Mouse (Mus musculus): Measurements from ENCODE around the gene Snrpd2. TPM values are rescaled to one million over a fixed set of nuclear protein-coding genes. Genes with fewer than 3 reads are reported as not detected.

The Snrpd2 gene
- 96.9 and 103 TPM in 2 replicates for polyA plus RNA-seq (2015; fragmentation: Nextera tagmentation; extraction: Ambion mirVana)

DNA sequence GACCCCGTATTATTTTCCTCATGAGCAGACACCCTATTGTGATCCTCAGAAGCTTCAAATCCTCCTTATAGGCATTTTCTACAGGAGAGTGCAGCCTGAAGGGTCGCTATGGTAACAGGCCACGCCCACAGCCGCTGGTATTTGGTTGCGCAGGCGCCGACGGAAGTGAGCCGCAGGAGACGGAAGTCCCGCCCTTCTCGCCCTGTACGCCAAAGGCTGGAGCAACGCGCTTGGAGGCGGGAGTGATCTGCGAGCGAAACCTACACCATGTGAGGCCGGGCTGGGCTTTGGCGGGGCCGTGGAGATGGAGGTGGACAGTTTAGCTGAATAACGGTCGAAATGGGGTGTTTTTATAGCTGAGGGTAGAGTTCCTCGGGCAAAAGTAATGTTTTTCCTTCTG is at the start of gene Snrpd2:
TSS of gene Snrpd2 (plus strand) at position 97 of the 400 bp plus-strand sequence.
- Histone ChIP-seq H3K4me1 (replicated peaks; ENCODE audit: control insufficient read depth, insufficient read depth) (peaks cover 2% of the 10 kb centered on the region; the same call in 1 of the 2 replicates), H3K27me3 (ENCODE audit: control insufficient read depth, insufficient read depth, low read length) (no peaks in the 10 kb centered on the region), H3K27ac (replicated peaks) (peak within 1 kb of the TSS; percentile 79), H3K9ac (ENCODE audit: low read length) (peak within 1 kb of the TSS; percentile 56), H3K4me3 (ENCODE audit: low read depth, low read length) (peak within 1 kb of the TSS; percentile 52), H3K9me3 (ENCODE audit: control insufficient read depth, low read length) (no peaks in the 10 kb centered on the region), H3K4me2 (replicated peaks; ENCODE audit: low read depth) (peak within 1 kb of the TSS; percentile 79), H3K36me3 (ENCODE audit: control insufficient read depth, insufficient read depth, low read length) (no peaks in the 10 kb centered on the region)
- ATAC-seq (ENCODE audit: low FRiP score, low TSS enrichment) (peak; percentile 94), DNase-seq (ENCODE audit: low spot score) (peak; percentile 98)
- TF ChIP-seq EP300 (optimal IDR thresholded peaks at IDR 0.05) (no peak), CTCF (IDR thresholded peaks at IDR 0.05; ENCODE audit: low read depth) (no peak)
- WGBS: under 1% methylated on average over 24 of the region's 24 CpGs

DNA sequence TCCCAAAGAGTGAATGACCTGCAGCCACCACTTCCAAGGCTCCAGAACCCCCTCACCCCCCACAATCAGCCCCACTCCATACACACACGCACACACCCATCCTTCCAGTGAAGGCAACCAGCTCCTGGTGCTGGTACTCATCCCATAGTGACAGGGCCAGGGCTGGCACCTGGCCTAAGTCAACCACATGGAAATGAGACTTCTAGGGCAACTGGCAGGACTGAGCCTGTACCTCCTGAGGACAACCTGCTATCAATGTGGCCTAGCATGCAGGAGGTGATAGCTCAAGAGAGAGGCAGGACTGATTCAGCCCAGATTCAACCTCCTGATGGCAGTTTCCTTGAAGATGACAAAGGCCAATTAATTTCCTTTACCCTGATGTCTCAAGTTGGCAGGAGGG is 49.2 kb upstream of the Snrpd2 start:
- ATAC-seq (ENCODE audit: low FRiP score, low TSS enrichment): no peak
- no peaks in the 10 kb centered on the region for H3K9me3 ChIP-seq (ENCODE audit: control insufficient read depth, low read length)
- peaks cover 5% of the 10 kb centered on the region; the same call in 1 of the 2 replicates for H3K36me3 ChIP-seq (ENCODE audit: control insufficient read depth, insufficient read depth, low read length)
- H3K4me2 ChIP-seq (replicated peaks; ENCODE audit: low read depth): no peak overlapping the region
- no peaks in the 10 kb centered on the region for H3K27me3 ChIP-seq (ENCODE audit: control insufficient read depth, insufficient read depth, low read length)
- TF ChIP-seq EP300 (optimal IDR thresholded peaks at IDR 0.05) (no peak), CTCF (IDR thresholded peaks at IDR 0.05; ENCODE audit: low read depth) (no peak)
- no peak overlapping the region for H3K4me3 ChIP-seq (ENCODE audit: low read depth, low read length)
- no peak for DNase-seq (ENCODE audit: low spot score)
- no peak overlapping the region for H3K9ac ChIP-seq (ENCODE audit: low read length)
- H3K27ac ChIP-seq (replicated peaks): no peak overlapping the region
- H3K4me1 ChIP-seq (replicated peaks; ENCODE audit: control insufficient read depth, insufficient read depth): peaks cover 7% of the 10 kb centered on the region; the same call in 1 of the 2 replicates
- 75% methylated on average over 1 of the region's 1 CpGs for WGBS

DNA sequence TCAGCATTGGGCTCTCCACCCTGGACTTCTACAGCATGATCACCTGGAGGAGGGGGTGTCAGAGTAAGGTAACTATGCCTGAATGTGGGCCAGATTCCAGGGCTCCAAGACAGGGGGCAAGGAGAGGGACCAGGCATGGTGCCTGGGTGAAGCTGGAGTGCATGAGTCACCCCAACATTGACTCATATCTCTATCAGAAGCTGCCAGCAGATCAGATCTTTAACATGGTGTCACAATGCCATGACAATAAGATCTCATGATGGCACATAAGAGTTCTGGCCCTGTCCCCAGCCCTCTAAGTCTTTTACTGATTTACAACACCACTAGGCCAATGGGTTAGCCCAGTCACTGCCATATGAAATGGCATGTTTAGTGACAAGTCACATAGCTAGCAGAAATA is 45.8 kb upstream of the Snrpd2 start:
- no peak overlapping the region for H3K9ac ChIP-seq (ENCODE audit: low read length)
- no peak for ATAC-seq (ENCODE audit: low FRiP score, low TSS enrichment)
- no peak overlapping the region for H3K4me2 ChIP-seq (replicated peaks; ENCODE audit: low read depth)
- TF ChIP-seq EP300 (optimal IDR thresholded peaks at IDR 0.05) (no peak), CTCF (IDR thresholded peaks at IDR 0.05; ENCODE audit: low read depth) (no peak)
- H3K9me3 ChIP-seq (ENCODE audit: control insufficient read depth, low read length): no peaks in the 10 kb centered on the region
- no peaks in the 10 kb centered on the region for H3K27me3 ChIP-seq (ENCODE audit: control insufficient read depth, insufficient read depth, low read length)
- H3K4me3 ChIP-seq (ENCODE audit: low read depth, low read length): no peak overlapping the region
- H3K4me1 ChIP-seq (replicated peaks; ENCODE audit: control insufficient read depth, insufficient read depth): no peaks in the 10 kb centered on the region
- H3K36me3 ChIP-seq (ENCODE audit: control insufficient read depth, insufficient read depth, low read length): no peaks in the 10 kb centered on the region
- DNase-seq (ENCODE audit: low spot score): no peak
- no peak overlapping the region for H3K27ac ChIP-seq (replicated peaks)

DNA sequence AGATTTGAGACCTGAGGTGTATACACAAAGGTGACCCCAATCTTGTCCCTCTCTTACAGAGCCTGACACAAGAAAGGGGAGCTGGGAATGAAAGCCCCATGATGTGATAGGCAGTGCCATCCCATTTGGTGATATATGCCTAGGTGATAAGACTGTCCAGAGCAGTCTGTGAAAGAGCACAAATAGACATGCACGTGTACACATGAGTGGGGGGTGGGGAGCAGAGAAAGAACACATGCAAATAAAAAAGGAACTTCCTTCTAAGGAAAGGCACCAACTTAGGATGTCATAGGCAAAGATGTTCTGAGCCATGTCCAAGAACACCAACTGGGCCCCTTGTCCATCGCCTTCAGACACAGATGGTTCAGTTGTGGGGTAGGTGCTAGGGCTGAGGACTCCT is 45.0 kb upstream of the Snrpd2 start:
- no peak overlapping the region for H3K9ac ChIP-seq (ENCODE audit: low read length)
- WGBS: 77% methylated on average over 2 of the region's 2 CpGs
- H3K4me2 ChIP-seq (replicated peaks; ENCODE audit: low read depth): no peak overlapping the region
- H3K27me3 ChIP-seq (ENCODE audit: control insufficient read depth, insufficient read depth, low read length): no peaks in the 10 kb centered on the region
- no peak overlapping the region for H3K27ac ChIP-seq (replicated peaks)
- no peaks in the 10 kb centered on the region for H3K4me1 ChIP-seq (replicated peaks; ENCODE audit: control insufficient read depth, insufficient read depth)
- TF ChIP-seq EP300 (optimal IDR thresholded peaks at IDR 0.05) (no peak), CTCF (IDR thresholded peaks at IDR 0.05; ENCODE audit: low read depth) (no peak)
- no peak overlapping the region for H3K4me3 ChIP-seq (ENCODE audit: low read depth, low read length)
- no peaks in the 10 kb centered on the region for H3K36me3 ChIP-seq (ENCODE audit: control insufficient read depth, insufficient read depth, low read length)
- no peak for ATAC-seq (ENCODE audit: low FRiP score, low TSS enrichment)
- no peaks in the 10 kb centered on the region for H3K9me3 ChIP-seq (ENCODE audit: control insufficient read depth, low read length)
- DNase-seq (ENCODE audit: low spot score): no peak

DNA sequence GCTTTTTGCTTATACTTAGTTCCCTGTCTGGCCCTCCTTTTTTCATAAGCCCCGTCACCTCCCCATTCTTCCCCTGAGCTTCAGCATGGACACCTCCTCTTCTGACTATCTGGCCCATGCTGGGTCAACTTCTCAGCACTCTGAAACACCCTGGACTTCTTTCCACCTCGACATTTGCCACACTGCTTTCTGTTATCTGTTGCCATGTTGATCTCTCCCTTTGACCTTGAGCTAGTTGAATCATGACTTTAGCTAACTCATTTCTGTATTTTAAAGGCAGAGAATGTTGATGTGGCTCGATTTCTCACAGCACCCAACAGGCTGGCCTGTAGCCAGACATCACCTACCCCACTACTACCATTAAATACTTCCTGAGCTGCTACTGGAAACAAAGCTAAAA is 42.1 kb upstream of the Snrpd2 start:
- no peak overlapping the region for H3K4me3 ChIP-seq (ENCODE audit: low read depth, low read length)
- H3K4me2 ChIP-seq (replicated peaks; ENCODE audit: low read depth): no peak overlapping the region
- whole genome bisulfite sequencing: 44% methylated on average over 3 of the region's 3 CpGs

DNA sequence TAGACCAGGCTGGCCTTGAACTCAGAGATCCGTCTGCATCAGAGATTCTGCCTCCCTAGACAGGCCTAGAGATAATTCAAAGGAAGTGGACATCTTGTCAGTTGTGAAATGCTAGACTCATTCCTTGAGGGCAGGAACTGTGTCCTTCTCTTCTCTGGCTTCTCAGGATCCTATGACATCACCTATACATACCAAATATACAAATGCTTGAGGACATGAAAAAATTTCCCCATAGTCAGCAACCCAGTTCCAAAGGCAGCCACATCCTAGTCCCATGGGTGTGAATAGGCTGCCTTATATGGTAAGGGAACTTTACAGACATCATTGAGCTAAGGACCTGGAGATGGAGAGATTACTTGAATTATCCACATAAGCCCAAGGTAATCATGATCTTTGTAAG is 40.0 kb upstream of the Snrpd2 start:
- Histone ChIP-seq H3K9ac (ENCODE audit: low read length) (no peak overlapping the region), H3K4me1 (replicated peaks; ENCODE audit: control insufficient read depth, insufficient read depth) (no peaks in the 10 kb centered on the region), H3K27ac (replicated peaks) (no peak overlapping the region), H3K4me3 (ENCODE audit: low read depth, low read length) (no peak overlapping the region), H3K9me3 (ENCODE audit: control insufficient read depth, low read length) (no peaks in the 10 kb centered on the region), H3K27me3 (ENCODE audit: control insufficient read depth, insufficient read depth, low read length) (no peaks in the 10 kb centered on the region), H3K36me3 (ENCODE audit: control insufficient read depth, insufficient read depth, low read length) (no peaks in the 10 kb centered on the region), H3K4me2 (replicated peaks; ENCODE audit: low read depth) (no peak overlapping the region)
- TF ChIP-seq CTCF (IDR thresholded peaks at IDR 0.05; ENCODE audit: low read depth): no peak
- TF ChIP-seq EP300 (optimal IDR thresholded peaks at IDR 0.05): no peak
- WGBS: 90% methylated on average over 1 of the region's 1 CpGs
- 0 out of 2 replicates have a peak, but pooled peaks have one; percentile 19 for ATAC-seq (ENCODE audit: low FRiP score, low TSS enrichment)
- DNase-seq (ENCODE audit: low spot score): no peak

More for the DNA sequence above, 42.1 kb upstream of the Snrpd2 start:
- H3K9me3 ChIP-seq (ENCODE audit: control insufficient read depth, low read length): no peaks in the 10 kb centered on the region
- no peaks in the 10 kb centered on the region for H3K4me1 ChIP-seq (replicated peaks; ENCODE audit: control insufficient read depth, insufficient read depth)
- DNase-seq (ENCODE audit: low spot score): no peak
- no peak overlapping the region for H3K9ac ChIP-seq (ENCODE audit: low read length)
- TF ChIP-seq EP300 (optimal IDR thresholded peaks at IDR 0.05) (no peak), CTCF (IDR thresholded peaks at IDR 0.05; ENCODE audit: low read depth) (no peak)
- H3K36me3 ChIP-seq (ENCODE audit: control insufficient read depth, insufficient read depth, low read length): no peaks in the 10 kb centered on the region
- H3K27ac ChIP-seq (replicated peaks): no peak overlapping the region
- ATAC-seq (ENCODE audit: low FRiP score, low TSS enrichment): no peak
- no peaks in the 10 kb centered on the region for H3K27me3 ChIP-seq (ENCODE audit: control insufficient read depth, insufficient read depth, low read length)
